Mouse (Mus musculus) C2C12 (cell line): ENCODE results near the gene C730034F03Rik.

ENCODE experiments used
- CEBPB ChIP-seq: IDR thresholded peaks from one replicate; pipeline ENCODE4 v1.6.1; 2011; ENCODE audit warnings: low read depth, mild to moderate bottlenecking, control low read depth, moderate library complexity
- CTCF ChIP-seq: IDR thresholded peaks from one replicate; pipeline ENCODE4 v1.5.1; 2011; ENCODE audit not compliant: control insufficient read depth, insufficient read depth, insufficient read length
- FOSL1 ChIP-seq: IDR thresholded peaks from one replicate; pipeline ENCODE4 v1.8.0; 2011; ENCODE audit warnings: mild to moderate bottlenecking, low read length; ENCODE audit not compliant: poor library complexity, insufficient read depth, severe bottlenecking
- MYOD1 ChIP-seq: IDR thresholded peaks from one replicate; pipeline ENCODE4 v1.6.1; 2011; ENCODE audit warnings: low read depth; ENCODE audit not compliant: control insufficient read depth, insufficient read length
- MYOG ChIP-seq: IDR thresholded peaks from one replicate; pipeline ENCODE4 v1.6.1; 2011; ENCODE audit not compliant: control insufficient read depth, insufficient read length; ENCODE audit errors: extremely low read depth

DNA sequence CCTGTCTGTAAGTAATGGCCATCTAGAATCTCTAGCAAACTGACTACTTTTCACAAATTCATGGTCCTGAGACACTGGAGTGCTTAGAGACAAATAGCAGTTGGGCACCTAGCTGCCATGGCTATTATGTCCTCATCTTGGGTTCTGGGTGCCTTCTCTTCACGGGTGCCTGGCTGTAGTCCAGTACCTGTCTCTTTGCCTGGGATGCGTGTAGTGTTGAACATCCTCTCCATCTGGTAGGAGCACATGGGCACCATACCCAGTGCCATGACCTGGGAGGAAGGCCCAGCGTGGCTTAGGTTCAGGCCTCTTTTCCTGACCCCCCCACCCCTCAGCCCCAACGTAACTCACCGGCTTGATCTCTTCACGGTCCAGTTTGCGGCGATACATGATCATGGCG is 7.5 kb upstream of the C730034F03Rik start:
- no peak for TF ChIP-seq FOSL1
- no peak for TF ChIP-seq CTCF
- no peak for TF ChIP-seq CEBPB
- TF ChIP-seq MYOD1 = no peak
- TF ChIP-seq MYOG = no peak
